Mouse (Mus musculus) heart, postnatal 0 days (tissue): ENCODE data around the gene Ephb1.

Experiments used
- CTCF ChIP-seq: IDR thresholded peaks from 2 replicates; pipeline ENCODE4 v1.5.1; 2016; ENCODE audit warnings: antibody characterized with exemption, control low read depth, low read depth
- EP300 ChIP-seq: IDR thresholded peaks from 2 replicates; pipeline ENCODE4 v1.6.1; 2016; ENCODE audit warnings: antibody characterized with exemption, low read depth

DNA sequence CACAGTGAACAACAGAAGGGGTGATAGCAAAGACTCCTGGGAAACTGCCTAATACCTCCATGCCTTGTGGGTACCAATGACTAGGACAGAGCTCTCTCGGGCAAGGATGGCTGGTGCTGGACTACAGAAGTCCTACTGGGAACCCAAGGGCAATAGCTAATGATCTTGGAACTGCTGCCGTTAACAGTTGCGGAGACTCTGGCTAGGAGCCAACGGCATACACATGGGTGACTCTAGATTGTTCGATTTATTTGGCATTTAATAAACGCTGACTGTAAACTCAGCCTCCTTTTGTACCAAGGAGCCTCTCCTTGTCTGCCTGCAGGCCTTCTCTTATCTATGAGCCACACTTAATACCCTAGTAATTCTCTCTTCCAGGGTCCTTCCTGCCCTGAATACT is 364.5 kb downstream of the Ephb1 start:
- TF ChIP-seq CTCF = no peak
- TF ChIP-seq EP300 = no peak
